10 mouse cellular contexts compared by ENCODE assay signal in genomic region chr9:37367301-37368080, GRCm38 (mm10). TPM values are rescaled to one million over a fixed set of nuclear protein-coding genes. Genes with fewer than 3 reads are reported as not detected.
A peak's percentile ranks its signal among the peaks of the same experiment; 100 is the strongest.
DNase-seq lines count a peak whose midpoint lies in the region; ATAC-seq and TF ChIP-seq lines count a peak whose summit lies in the region.
"Had no signal": no experiment of that assay in that cellular context is flagged by ENCODE, and none has a peak within 500 bp of the region (broad histone marks: within the 10 kb centered on the region; RNA-seq: fewer than 3 reads in every experiment).

TSS of gene Hepacam (plus strand) at chr9:37367351.

- WGBS in forebrain, embryonic 13.5 days, result 81% methylated on average over 17 of the region's 17 CpGs
- 86% methylated on average over 17 of the region's 17 CpGs for WGBS in forebrain, embryonic 10.5 days
- 79% methylated on average over 17 of the region's 17 CpGs for WGBS in midbrain, embryonic 14.5 days
- 89% methylated on average over 17 of the region's 17 CpGs for WGBS in midbrain, embryonic 13.5 days
- WGBS in small intestine, adult 2 months, result 90% methylated on average over 17 of the region's 17 CpGs

- H3K4me2 ChIP-seq in forebrain, embryonic 13.5 days, result no peak within 1 kb of the TSS
- no peak within 1 kb of the TSS for H3K4me2 ChIP-seq in midbrain, embryonic 14.5 days (ENCODE audit: low read length)
- H3K4me2 ChIP-seq in midbrain, embryonic 13.5 days (replicated peaks), result no peak within 1 kb of the TSS

- no peak for DNase-seq in forebrain, embryonic 10.5 days (ENCODE audit: extremely low spot score, low spot score)
- DNase-seq in midbrain, embryonic 14.5 days, result peak; percentile 19
- DNase-seq in layer of hippocampus, postnatal 25 days (ENCODE audit: extremely low spot score in 1 of 2, low spot score in 1 of 2), result no peak
- DNase-seq in T-cell, adult 2 months (ENCODE audit: low spot score), result no peak
- no peak for DNase-seq in thymus, postnatal 14 days

- H3K4me3 ChIP-seq in forebrain, embryonic 13.5 days, result no peak within 1 kb of the TSS
- H3K4me3 ChIP-seq in forebrain, embryonic 10.5 days, result no peak within 1 kb of the TSS
- no peak within 1 kb of the TSS for H3K4me3 ChIP-seq in midbrain, embryonic 14.5 days (replicated peaks; ENCODE audit: low read depth, low read length)
- H3K4me3 ChIP-seq in midbrain, embryonic 13.5 days (replicated peaks), result no peak within 1 kb of the TSS
- H3K4me3 ChIP-seq in small intestine, adult 2 months (ENCODE audit: low read depth, low read length), result no peak within 1 kb of the TSS
- H3K4me3 ChIP-seq: myocyte had no signal

- H3K36me3 ChIP-seq in forebrain, embryonic 13.5 days (ENCODE audit: poor library complexity, severe bottlenecking), result no peaks in the 10 kb centered on the region
- H3K36me3 ChIP-seq in forebrain, embryonic 10.5 days (replicated peaks), result no peaks in the 10 kb centered on the region
- no peaks in the 10 kb centered on the region for H3K36me3 ChIP-seq in midbrain, embryonic 14.5 days (ENCODE audit: control insufficient read depth, insufficient read depth, low read length)
- H3K36me3 ChIP-seq in midbrain, embryonic 13.5 days, result no peaks in the 10 kb centered on the region
- H3K36me3 ChIP-seq in small intestine, adult 2 months (ENCODE audit: control insufficient read depth, insufficient read depth, low read length), result no peaks in the 10 kb centered on the region

- no peak for TF ChIP-seq POLR2A in small intestine, adult 2 months (IDR thresholded peaks at IDR 0.05; ENCODE audit: low read depth, low read length)

- TF ChIP-seq CTCF in small intestine, adult 2 months (IDR thresholded peaks at IDR 0.05; ENCODE audit: extremely low read depth, insufficient read length, insufficient replicate concordance, low read depth, low read length), result no peak

- H3K27ac ChIP-seq in forebrain, embryonic 13.5 days, result no peak within 1 kb of the TSS
- no peak within 1 kb of the TSS for H3K27ac ChIP-seq in forebrain, embryonic 10.5 days
- H3K27ac ChIP-seq in midbrain, embryonic 14.5 days (replicated peaks; ENCODE audit: low read depth, low read length), result peak within 1 kb of the TSS; percentile 60
- no peak within 1 kb of the TSS; the same call in none of the 2 replicates for H3K27ac ChIP-seq in midbrain, embryonic 13.5 days
- H3K27ac ChIP-seq in small intestine, adult 2 months (ENCODE audit: insufficient read depth, low read depth, low read length), result peak within 1 kb of the TSS; percentile 43

- H3K9me3 ChIP-seq in forebrain, embryonic 13.5 days (replicated peaks), result no peaks in the 10 kb centered on the region
- no peaks in the 10 kb centered on the region for H3K9me3 ChIP-seq in forebrain, embryonic 10.5 days
- H3K9me3 ChIP-seq in midbrain, embryonic 14.5 days (ENCODE audit: control insufficient read depth, low read length), result no peaks in the 10 kb centered on the region
- H3K9me3 ChIP-seq in midbrain, embryonic 13.5 days, result no peaks in the 10 kb centered on the region

- 0 out of 2 replicates have a peak, but pooled peaks have one; percentile 41 for ATAC-seq in forebrain, embryonic 13.5 days
- ATAC-seq in midbrain, embryonic 14.5 days (ENCODE audit: low FRiP score, low TSS enrichment), result peak; percentile 27
- ATAC-seq in midbrain, embryonic 13.5 days, result no peak

- no peak within 1 kb of the TSS for H3K9ac ChIP-seq in forebrain, embryonic 13.5 days
- H3K9ac ChIP-seq in midbrain, embryonic 14.5 days (replicated peaks; ENCODE audit: low read length), result no peak within 1 kb of the TSS
- H3K9ac ChIP-seq in midbrain, embryonic 13.5 days (replicated peaks), result no peak within 1 kb of the TSS

- no peaks in the 10 kb centered on the region for H3K4me1 ChIP-seq in forebrain, embryonic 13.5 days
- H3K4me1 ChIP-seq in forebrain, embryonic 10.5 days, result no peaks in the 10 kb centered on the region
- H3K4me1 ChIP-seq in midbrain, embryonic 14.5 days (ENCODE audit: control insufficient read depth, insufficient read depth, low read length), result no peaks in the 10 kb centered on the region
- no peaks in the 10 kb centered on the region for H3K4me1 ChIP-seq in midbrain, embryonic 13.5 days (replicated peaks)
- peaks cover 21% of the 10 kb centered on the region for H3K4me1 ChIP-seq in small intestine, adult 2 months (ENCODE audit: control insufficient read depth, insufficient read depth, insufficient read length, low read length)

- no peaks in the 10 kb centered on the region for H3K27me3 ChIP-seq in forebrain, embryonic 13.5 days
- H3K27me3 ChIP-seq in forebrain, embryonic 10.5 days (ENCODE audit: poor library complexity, severe bottlenecking), result no peaks in the 10 kb centered on the region
- no peaks in the 10 kb centered on the region for H3K27me3 ChIP-seq in midbrain, embryonic 14.5 days (ENCODE audit: control insufficient read depth, insufficient read depth, low read length)
- no peaks in the 10 kb centered on the region for H3K27me3 ChIP-seq in midbrain, embryonic 13.5 days
- no peaks in the 10 kb centered on the region for H3K27me3 ChIP-seq in small intestine, adult 2 months (ENCODE audit: control insufficient read depth, insufficient read depth, low read length)

RNA-seq across cellular contexts. Expression of gene Hepacam, which starts in this region (rescaled TPM):
- polyA plus RNA-seq in forebrain, embryonic 13.5 days (2015; fragmentation: Nextera tagmentation; extraction: Ambion mirVana), result 0.44 and 0.49 TPM in 2 replicates
- 0.07 TPM in 1 of 2 replicates, not detected in the other for polyA plus RNA-seq in forebrain, embryonic 10.5 days (2016; fragmentation: Nextera tagmentation; extraction: Ambion mirVana)
- polyA plus RNA-seq in midbrain, embryonic 14.5 days (2014; fragmentation: Nextera tagmentation; extraction: Ambion mirVana), result 6.1 and 11.9 TPM in 2 replicates
- polyA plus RNA-seq in midbrain, embryonic 13.5 days (2015; fragmentation: Nextera tagmentation; extraction: Ambion mirVana), result 2.2 and 2.5 TPM in 2 replicates
- total RNA-seq in layer of hippocampus, postnatal 25 days (2021), result 10 to 100 TPM; 76.5 to 77.5 TPM
- polyA plus RNA-seq in small intestine, adult 2 months (2012; rRNA removed), result 0.11 and 0.32 TPM in 2 replicates
- polyA plus RNA-seq: heart, embryonic 14.5 days; myocyte had no signal

Comparison
In these comparisons a context has a peak if more than half of its experiments do, and no peak if none do; other contexts are left out.
1. H3K27ac ChIP-seq: peak in midbrain, embryonic 14.5 days (single experiment) and small intestine, adult 2 months (single experiment); none in forebrain, embryonic 13.5 days (single experiment), forebrain, embryonic 10.5 days (single experiment) and midbrain, embryonic 13.5 days (single experiment).
2. Peak in ATAC-seq in forebrain, embryonic 13.5 days; RNA of the gene not detected or under 1 TPM.